9 mouse cellular contexts compared by ENCODE assay signal in genomic region chr2:164655858-164656257, GRCm38 (mm10). TPM values are rescaled to one million over a fixed set of nuclear protein-coding genes. Genes with fewer than 3 reads are reported as not detected.
DNase-seq lines count a peak whose midpoint lies in the region; ATAC-seq lines count a peak whose summit lies in the region.
"Had no signal": no experiment of that assay in that cellular context is flagged by ENCODE, and none has a peak within 500 bp of the region (broad histone marks: within the 10 kb centered on the region; RNA-seq: fewer than 3 reads in every experiment).

Gene Wfdc10 (plus strand): TSS chr2:164656046.

- DNase-seq in cerebellum, adult 11-12 months = peak; percentile 3
- no peak for DNase-seq in cerebellum, adult 9-11 months
- peak; percentile 29 for DNase-seq in liver
- DNase-seq in cerebellum, adult 8-10 months = peak; percentile 13
- peak; percentile 65 for DNase-seq in heart, postnatal 4 days
- peak; percentile 46 for DNase-seq in lung, postnatal 25 days (ENCODE audit: low spot score)
- DNase-seq in splenic B cell, adult 2 months (ENCODE audit: low read depth, low spot score) = peak; percentile 57

- H3K27ac ChIP-seq in liver, embryonic 12.5 days = no peak within 1 kb of the TSS
- H3K27ac ChIP-seq: heart, embryonic 13.5 days had no signal

- ATAC-seq in liver, embryonic 12.5 days = no peak

- peaks cover 11% of the 10 kb centered on the region; the same call in 1 of the 2 replicates for H3K27me3 ChIP-seq in liver, embryonic 12.5 days (replicated peaks)
- H3K27me3 ChIP-seq in splenic B cell, adult 2 months (ENCODE audit: control insufficient read depth, insufficient read depth, low read length, poor library complexity, severe bottlenecking) = no peaks in the 10 kb centered on the region

- no peak within 1 kb of the TSS for H3K4me3 ChIP-seq in liver, embryonic 12.5 days
- H3K4me3 ChIP-seq: heart, embryonic 13.5 days had no signal

- no peak within 1 kb of the TSS for H3K4me2 ChIP-seq in liver, embryonic 12.5 days
- H3K4me2 ChIP-seq: heart, embryonic 13.5 days had no signal

- no peak within 1 kb of the TSS for H3K9ac ChIP-seq in liver, embryonic 12.5 days
- H3K9ac ChIP-seq: heart, embryonic 13.5 days had no signal

- H3K9me3 ChIP-seq in liver, embryonic 12.5 days (replicated peaks) = no peaks in the 10 kb centered on the region
- H3K9me3 ChIP-seq: heart, embryonic 13.5 days had no signal

- H3K4me1 ChIP-seq in liver, embryonic 12.5 days = no peaks in the 10 kb centered on the region
- H3K4me1 ChIP-seq: heart, embryonic 13.5 days had no signal

- 7% methylated on average over 11 of the region's 11 CpGs for WGBS in liver, embryonic 12.5 days (ENCODE audit: insufficient replicate concordance)

- H3K36me3 ChIP-seq in liver, embryonic 12.5 days = no peaks in the 10 kb centered on the region
- H3K36me3 ChIP-seq in splenic B cell, adult 2 months (ENCODE audit: control insufficient read depth, insufficient read depth, low read length, poor library complexity, severe bottlenecking) = no peaks in the 10 kb centered on the region
- H3K36me3 ChIP-seq: heart, embryonic 13.5 days had no signal

RNA-seq across cellular contexts. Expression of gene Wfdc10, which starts in this region (rescaled TPM):
- not detected in 2 replicates for polyA plus RNA-seq in liver, embryonic 12.5 days (2016; fragmentation: Nextera tagmentation; extraction: Ambion mirVana)
- total RNA-seq in heart, postnatal 4 days (2021) = not detected
- polyA plus RNA-seq: heart, embryonic 13.5 days had no signal

Comparison
In these comparisons a context has a peak if more than half of its experiments do, and no peak if none do; other contexts are left out.
1. Peak in DNase-seq in heart, postnatal 4 days; RNA of the gene not detected or under 1 TPM.